Mouse (Mus musculus): ENCODE results near the gene Xirp1. TPM values are rescaled to one million over a fixed set of nuclear protein-coding genes. Genes with fewer than 3 reads are reported as not detected.

Gene Xirp1
- polyA plus RNA-seq (2014; fragmentation: Nextera tagmentation; extraction: Ambion mirVana), result not detected in 2 replicates

DNA sequence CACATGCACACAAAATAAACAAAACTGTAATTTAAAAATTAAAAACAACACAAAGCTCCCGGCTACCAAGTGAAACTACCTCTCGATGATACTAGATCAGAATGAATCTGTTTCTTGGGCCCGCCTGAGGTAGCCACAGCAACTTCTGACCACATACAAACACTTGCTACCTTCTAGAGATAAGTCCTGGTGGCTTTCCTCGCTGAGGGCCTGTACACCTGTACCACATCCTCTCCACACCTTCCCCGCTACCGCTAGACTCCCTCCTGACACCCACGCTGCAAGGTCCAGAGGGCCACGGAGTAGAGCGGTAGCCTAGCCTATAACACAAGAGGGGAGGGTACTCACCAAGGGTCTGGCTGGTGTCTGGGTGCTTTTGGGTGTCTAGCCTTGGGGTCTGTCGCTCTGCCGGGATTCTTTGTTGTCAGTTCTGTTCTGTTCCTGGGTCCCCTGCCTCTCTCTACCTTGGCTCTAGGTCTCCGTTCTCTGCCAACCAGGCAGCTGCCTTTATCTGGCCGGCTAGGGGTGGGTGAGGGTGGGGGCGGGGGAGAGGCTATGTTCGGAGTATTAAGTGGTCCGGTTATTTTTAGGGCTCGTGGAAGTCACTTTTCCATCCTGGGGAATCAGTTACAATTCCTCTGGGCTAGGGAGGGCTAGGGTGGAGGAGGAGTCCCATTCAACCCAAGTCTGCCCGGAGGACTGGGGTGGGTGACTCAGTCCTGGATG is at the start of gene Xirp1:
TSS of gene Xirp1 (minus strand) at position 513 of the 726 bp plus-strand sequence.
- 89% methylated on average over 18 of the region's 18 CpGs for WGBS
- H3K27ac ChIP-seq (ENCODE audit: low read depth, low read length), result no peak within 1 kb of the TSS
- H3K9me3 ChIP-seq (replicated peaks; ENCODE audit: control insufficient read depth, low read length), result no peaks in the 10 kb centered on the region
- H3K9ac ChIP-seq (ENCODE audit: low read length), result no peak within 1 kb of the TSS
- DNase-seq (ENCODE audit: low spot score), result no peak
- no peak within 1 kb of the TSS for H3K4me2 ChIP-seq (ENCODE audit: low read length)
- H3K27me3 ChIP-seq (replicated peaks; ENCODE audit: control insufficient read depth, insufficient read depth, low read length), result no peaks in the 10 kb centered on the region
- ATAC-seq, result no peak
- H3K4me1 ChIP-seq (ENCODE audit: control insufficient read depth, insufficient read depth, low read length), result no peaks in the 10 kb centered on the region
- no peaks in the 10 kb centered on the region for H3K36me3 ChIP-seq (ENCODE audit: control insufficient read depth, insufficient read depth, low read length)
- no peak within 1 kb of the TSS for H3K4me3 ChIP-seq (ENCODE audit: low read depth, low read length)

DNA sequence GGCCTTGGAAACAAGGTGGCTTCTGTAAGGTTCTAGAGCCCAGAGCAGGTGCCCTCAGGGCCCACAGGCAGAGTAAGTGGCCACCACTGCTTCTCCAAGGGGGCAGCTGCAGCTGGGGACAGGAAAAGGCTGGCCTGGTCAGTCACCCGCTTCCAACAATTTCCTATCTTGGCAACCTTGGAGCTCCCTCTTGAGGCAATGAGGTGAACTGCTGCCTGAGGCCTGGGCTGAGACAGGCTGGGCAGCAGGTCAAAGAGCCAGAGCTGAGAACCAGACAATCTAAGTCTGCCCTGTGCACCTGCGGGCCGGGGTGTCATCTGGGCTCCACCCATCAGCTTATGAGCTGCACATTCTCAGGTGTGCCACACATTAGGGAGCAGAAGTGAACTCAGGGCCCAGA is 49.8 kb upstream of the Xirp1 start:
- no peak overlapping the region for H3K9ac ChIP-seq (ENCODE audit: low read length)
- ATAC-seq (0 out of 2 replicates have a peak, but pooled peaks have one; percentile 29), DNase-seq (ENCODE audit: low spot score) (peak; percentile 68)
- H3K9me3 ChIP-seq (replicated peaks; ENCODE audit: control insufficient read depth, low read length), result no peaks in the 10 kb centered on the region
- H3K27me3 ChIP-seq (replicated peaks; ENCODE audit: control insufficient read depth, insufficient read depth, low read length), result no peaks in the 10 kb centered on the region
- H3K4me3 ChIP-seq (ENCODE audit: low read depth, low read length), result no peak overlapping the region
- H3K4me1 ChIP-seq (ENCODE audit: control insufficient read depth, insufficient read depth, low read length), result no peaks in the 10 kb centered on the region
- no peak overlapping the region for H3K27ac ChIP-seq (ENCODE audit: low read depth, low read length)
- no peaks in the 10 kb centered on the region for H3K36me3 ChIP-seq (ENCODE audit: control insufficient read depth, insufficient read depth, low read length)
- no peak overlapping the region for H3K4me2 ChIP-seq (ENCODE audit: low read length)
- WGBS, result 30% methylated on average over 3 of the region's 3 CpGs

DNA sequence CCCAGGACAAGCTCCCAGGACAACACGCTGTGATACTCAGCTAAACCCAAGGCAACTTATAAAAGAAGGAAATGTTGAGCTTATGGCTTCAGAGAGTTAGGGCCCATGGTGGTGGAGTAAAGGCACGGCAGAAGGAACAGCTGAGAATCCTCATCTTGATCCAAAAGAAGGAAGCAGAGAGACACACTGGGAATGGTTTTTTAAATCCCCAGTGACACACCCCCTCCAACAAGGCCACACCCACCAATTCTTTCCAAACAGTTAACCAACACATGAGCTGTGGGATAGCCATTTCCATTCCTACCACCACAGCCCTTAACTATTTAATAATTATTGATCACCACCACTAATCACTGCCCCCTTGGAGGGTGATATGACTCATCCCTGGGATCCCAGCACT is 47.9 kb upstream of the Xirp1 start:
- 73% methylated on average over 2 of the region's 2 CpGs for WGBS
- no peak overlapping the region for H3K4me3 ChIP-seq (ENCODE audit: low read depth, low read length)
- no peaks in the 10 kb centered on the region for H3K36me3 ChIP-seq (ENCODE audit: control insufficient read depth, insufficient read depth, low read length)
- no peak overlapping the region for H3K4me2 ChIP-seq (ENCODE audit: low read length)
- H3K27me3 ChIP-seq (replicated peaks; ENCODE audit: control insufficient read depth, insufficient read depth, low read length), result no peaks in the 10 kb centered on the region
- ATAC-seq (no peak), DNase-seq (ENCODE audit: low spot score) (no peak)
- no peak overlapping the region for H3K9ac ChIP-seq (ENCODE audit: low read length)
- H3K4me1 ChIP-seq (ENCODE audit: control insufficient read depth, insufficient read depth, low read length), result no peaks in the 10 kb centered on the region
- H3K9me3 ChIP-seq (replicated peaks; ENCODE audit: control insufficient read depth, low read length), result no peaks in the 10 kb centered on the region
- H3K27ac ChIP-seq (ENCODE audit: low read depth, low read length), result no peak overlapping the region

- H3K4me3 ChIP-seq (ENCODE audit: low read depth, low read length), result no peak within 1 kb of the TSS
- no peaks in the 10 kb centered on the region for H3K27me3 ChIP-seq (replicated peaks; ENCODE audit: control insufficient read depth, insufficient read depth, low read length)
- DNase-seq (ENCODE audit: low spot score) (no peak), ATAC-seq (no peak)
- WGBS, result 87% methylated on average over 11 of the region's 11 CpGs
- no peaks in the 10 kb centered on the region for H3K36me3 ChIP-seq (ENCODE audit: control insufficient read depth, insufficient read depth, low read length)
- no peaks in the 10 kb centered on the region for H3K9me3 ChIP-seq (replicated peaks; ENCODE audit: control insufficient read depth, low read length)
- H3K9ac ChIP-seq (ENCODE audit: low read length), result 0 out of 2 replicates have a peak within 1 kb of the TSS, but pooled peaks have one; percentile 21
- no peaks in the 10 kb centered on the region for H3K4me1 ChIP-seq (ENCODE audit: control insufficient read depth, insufficient read depth, low read length)
- no peak within 1 kb of the TSS for H3K27ac ChIP-seq (ENCODE audit: low read depth, low read length)
- H3K4me2 ChIP-seq (ENCODE audit: low read length), result no peak within 1 kb of the TSS
Observed at GRCm38 (mm10) chr9:120069779-120070178, 46.4 kb upstream of the Xirp1 start, which contains the start of gene Cx3cr1. TSS of gene Cx3cr1 (minus strand) at chr9:120069879.

GRCm38 (mm10) chr9:120068047-120068446 is 44.6 kb upstream of the Xirp1 start:
- no peak for ATAC-seq
- no peak for DNase-seq (ENCODE audit: low spot score)
- WGBS, result 66% methylated on average over 10 of the region's 10 CpGs
- H3K4me1 ChIP-seq (ENCODE audit: control insufficient read depth, insufficient read depth, low read length), result no peaks in the 10 kb centered on the region
- no peaks in the 10 kb centered on the region for H3K27me3 ChIP-seq (replicated peaks; ENCODE audit: control insufficient read depth, insufficient read depth, low read length)
- H3K4me2 ChIP-seq (ENCODE audit: low read length), result no peak overlapping the region
- no peak overlapping the region for H3K9ac ChIP-seq (ENCODE audit: low read length)
- no peaks in the 10 kb centered on the region for H3K9me3 ChIP-seq (replicated peaks; ENCODE audit: control insufficient read depth, low read length)
- H3K4me3 ChIP-seq (ENCODE audit: low read depth, low read length), result no peak overlapping the region
- H3K36me3 ChIP-seq (ENCODE audit: control insufficient read depth, insufficient read depth, low read length), result no peaks in the 10 kb centered on the region
- no peak overlapping the region for H3K27ac ChIP-seq (ENCODE audit: low read depth, low read length)

- H3K27ac ChIP-seq (ENCODE audit: low read depth, low read length), result no peak overlapping the region
- H3K4me2 ChIP-seq (ENCODE audit: low read length), result no peak overlapping the region
- ATAC-seq (no peak), DNase-seq (ENCODE audit: low spot score) (no peak)
- H3K9ac ChIP-seq (ENCODE audit: low read length), result no peak overlapping the region
- no peaks in the 10 kb centered on the region for H3K36me3 ChIP-seq (ENCODE audit: control insufficient read depth, insufficient read depth, low read length)
- WGBS, result 94% methylated on average over 2 of the region's 2 CpGs
- H3K4me3 ChIP-seq (ENCODE audit: low read depth, low read length), result no peak overlapping the region
- H3K27me3 ChIP-seq (replicated peaks; ENCODE audit: control insufficient read depth, insufficient read depth, low read length), result no peaks in the 10 kb centered on the region
- no peaks in the 10 kb centered on the region for H3K9me3 ChIP-seq (replicated peaks; ENCODE audit: control insufficient read depth, low read length)
- no peaks in the 10 kb centered on the region for H3K4me1 ChIP-seq (ENCODE audit: control insufficient read depth, insufficient read depth, low read length)
Observed at GRCm38 (mm10) chr9:120067609-120068008, 44.2 kb upstream of the Xirp1 start.

DNA sequence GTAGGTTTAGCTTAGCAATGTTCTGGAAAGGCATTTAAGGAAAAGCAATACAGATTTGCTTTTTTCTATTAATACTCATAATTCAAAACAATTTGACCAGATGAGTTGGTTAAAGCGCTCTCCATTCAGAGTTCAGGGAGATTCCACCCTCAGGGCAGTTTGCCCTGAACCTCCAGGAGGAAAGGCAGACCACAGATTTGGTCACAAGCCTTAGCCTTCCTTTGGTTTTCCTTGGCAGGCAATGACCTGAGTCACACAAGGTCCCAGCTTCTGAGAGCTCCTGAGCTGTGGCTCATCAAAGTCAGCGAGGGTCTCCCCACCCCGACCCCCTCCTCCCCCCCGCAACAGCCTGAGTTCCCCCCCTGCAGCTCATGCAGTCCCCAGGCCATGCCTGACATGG is 40.9 kb upstream of the Xirp1 start:
- Histone ChIP-seq H3K27ac (ENCODE audit: low read depth, low read length) (no peak overlapping the region), H3K4me2 (ENCODE audit: low read length) (no peak overlapping the region), H3K9ac (ENCODE audit: low read length) (no peak overlapping the region), H3K27me3 (replicated peaks; ENCODE audit: control insufficient read depth, insufficient read depth, low read length) (no peaks in the 10 kb centered on the region), H3K36me3 (ENCODE audit: control insufficient read depth, insufficient read depth, low read length) (no peaks in the 10 kb centered on the region), H3K4me1 (ENCODE audit: control insufficient read depth, insufficient read depth, low read length) (no peaks in the 10 kb centered on the region), H3K4me3 (ENCODE audit: low read depth, low read length) (no peak overlapping the region), H3K9me3 (replicated peaks; ENCODE audit: control insufficient read depth, low read length) (no peaks in the 10 kb centered on the region)
- no peak for DNase-seq (ENCODE audit: low spot score)
- 78% methylated on average over 4 of the region's 4 CpGs for WGBS
- ATAC-seq, result no peak

DNA sequence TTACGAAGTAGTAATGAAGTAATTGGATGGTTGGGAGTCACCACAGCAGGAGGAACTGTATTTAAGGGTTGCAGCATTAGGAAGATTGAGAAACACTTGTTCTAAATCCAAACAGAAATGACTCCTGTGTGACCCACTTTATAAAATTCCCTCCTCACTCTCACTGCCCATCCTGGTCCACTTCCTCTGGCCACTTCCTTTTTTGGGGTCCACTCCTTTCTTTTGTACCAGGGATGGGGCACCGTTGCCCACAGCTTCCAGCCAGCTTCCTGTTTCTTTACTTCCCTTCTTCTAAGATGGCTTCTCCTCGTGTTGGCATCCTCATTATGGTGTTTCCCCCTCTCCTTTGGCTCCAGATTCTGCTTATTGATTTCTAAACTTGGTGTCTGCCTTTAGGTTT is 35.3 kb upstream of the Xirp1 start:
- 81% methylated on average over 3 of the region's 3 CpGs for WGBS
- Histone ChIP-seq H3K9me3 (replicated peaks; ENCODE audit: control insufficient read depth, low read length) (no peaks in the 10 kb centered on the region), H3K4me1 (ENCODE audit: control insufficient read depth, insufficient read depth, low read length) (no peaks in the 10 kb centered on the region), H3K27ac (ENCODE audit: low read depth, low read length) (no peak overlapping the region), H3K4me2 (ENCODE audit: low read length) (no peak overlapping the region), H3K36me3 (ENCODE audit: control insufficient read depth, insufficient read depth, low read length) (no peaks in the 10 kb centered on the region), H3K4me3 (ENCODE audit: low read depth, low read length) (no peak overlapping the region), H3K9ac (ENCODE audit: low read length) (no peak overlapping the region), H3K27me3 (replicated peaks; ENCODE audit: control insufficient read depth, insufficient read depth, low read length) (no peaks in the 10 kb centered on the region)
- DNase-seq (ENCODE audit: low spot score) (no peak), ATAC-seq (no peak)

DNA sequence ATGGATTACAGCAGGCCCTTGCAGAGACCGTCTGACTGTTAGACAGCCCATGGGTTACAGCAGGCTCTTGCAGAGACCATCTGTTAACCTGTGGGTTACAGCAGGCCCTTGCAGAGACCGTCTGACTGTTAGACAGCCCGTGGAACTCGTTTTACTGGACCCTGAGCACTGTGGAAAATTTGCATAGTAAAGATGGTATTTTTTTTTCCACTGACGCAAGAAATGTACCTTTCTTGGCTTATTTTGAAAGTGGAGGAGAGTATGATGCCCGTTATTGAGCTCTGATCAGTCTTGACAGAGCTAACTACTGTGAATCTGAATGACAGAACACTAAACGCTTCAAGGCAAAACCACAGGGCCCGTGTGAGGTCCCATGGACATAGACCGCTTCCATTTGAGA is 32.8 kb upstream of the Xirp1 start:
- no peak overlapping the region for H3K4me3 ChIP-seq (ENCODE audit: low read depth, low read length)
- no peak for ATAC-seq
- DNase-seq (ENCODE audit: low spot score), result no peak
- H3K27ac ChIP-seq (ENCODE audit: low read depth, low read length), result no peak overlapping the region
- H3K4me2 ChIP-seq (ENCODE audit: low read length), result no peak overlapping the region
- H3K4me1 ChIP-seq (ENCODE audit: control insufficient read depth, insufficient read depth, low read length), result no peaks in the 10 kb centered on the region
- H3K36me3 ChIP-seq (ENCODE audit: control insufficient read depth, insufficient read depth, low read length), result no peaks in the 10 kb centered on the region
- H3K9me3 ChIP-seq (replicated peaks; ENCODE audit: control insufficient read depth, low read length), result no peaks in the 10 kb centered on the region
- WGBS, result 84% methylated on average over 9 of the region's 9 CpGs
- H3K9ac ChIP-seq (ENCODE audit: low read length), result no peak overlapping the region
- H3K27me3 ChIP-seq (replicated peaks; ENCODE audit: control insufficient read depth, insufficient read depth, low read length), result no peaks in the 10 kb centered on the region

All from forebrain, embryonic 14.5 days (tissue).